In genomic region chr10:108189986-108190385, GRCm38 (mm10) we compare ENCODE assay signal across 25 mouse cellular contexts. TPM values are rescaled to one million over a fixed set of nuclear protein-coding genes. Genes with fewer than 3 reads are reported as not detected.
DNase-seq lines count a peak whose midpoint lies in the region; ATAC-seq and TF ChIP-seq lines count a peak whose summit lies in the region.
"Had no signal": no experiment of that assay in that cellular context is flagged by ENCODE, and none has a peak within 500 bp of the region (broad histone marks: within the 10 kb centered on the region; RNA-seq: fewer than 3 reads in every experiment).

No protein-coding gene starts in this region.

- peak; percentile 31 for ATAC-seq in granulocyte monocyte progenitor cell, adult 5-6 weeks (replicated peaks; ENCODE audit: poor library complexity, severe bottlenecking)
- ATAC-seq: forebrain, embryonic 14.5 days; forebrain, postnatal 0 days; hindbrain, postnatal 0 days; Patski had no signal

- TF ChIP-seq CTCF in layer of hippocampus, adult 2 months (conservative IDR thresholded peaks at IDR 0.05), result no peak

- 0 out of 2 replicates have a peak overlapping the region, but pooled peaks have one; percentile 3 for H3K27ac ChIP-seq in layer of hippocampus, adult 2 months
- H3K27ac ChIP-seq: embryonic facial prominence, embryonic 12.5 days; embryonic facial prominence, embryonic 15.5 days; heart, embryonic 15.5 days; hindbrain, embryonic 14.5 days; hindbrain, postnatal 0 days had no signal

- no peak overlapping the region for H3K4me3 ChIP-seq in layer of hippocampus, adult 2 months
- H3K4me3 ChIP-seq: embryonic facial prominence, embryonic 12.5 days; embryonic facial prominence, embryonic 15.5 days; heart, embryonic 12.5 days; heart, embryonic 15.5 days had no signal

- DNase-seq in layer of hippocampus, adult 2 months (ENCODE audit: low spot score in 2 of 2), result no peak
- no peak for DNase-seq in layer of hippocampus, postnatal 36 days
- peak; percentile 14 to 28 for DNase-seq in spleen, postnatal 36 days (ENCODE audit: low spot score in 2 of 2)
- no peak for DNase-seq in spleen, postnatal 4 days (ENCODE audit: low spot score in 2 of 2)
- no peak for DNase-seq in natural killer cell, adult 2 months (ENCODE audit: low spot score in 2 of 2)
- DNase-seq in yolk sac, embryonic 10.5 days (ENCODE audit: low spot score), result no peak
- DNase-seq: adrenal gland, postnatal 14 days; cerebellum, adult 11 months; cerebellum, adult 2 months; cerebellum, adult 9-11 months; cerebellum, postnatal 25 days; forebrain, postnatal 0 days; gastrocnemius, postnatal 25 days; heart, adult 18-20 months; heart, postnatal 14 days; heart, postnatal 4 days had no signal

RNA-seq across cellular contexts. Expression of gene Ppp1r12a, which starts 28.0 kb away (rescaled TPM):
- total RNA-seq in layer of hippocampus, adult 2 months (2021), result 100 to 1,000 TPM; 128 to 133 TPM
- 100 to 1,000 TPM; 134 to 136 TPM for total RNA-seq in layer of hippocampus, postnatal 36 days (2021)
- total RNA-seq in granulocyte monocyte progenitor cell, adult 5-6 weeks (2014; fragmentation: Nextera tagmentation), result 81.6 and 95.0 TPM in 2 replicates
- 148 and 174 TPM in 2 replicates for total RNA-seq in granulocyte monocyte progenitor cell, adult 5-6 weeks (2017)

Comparison
In these comparisons a context has a peak if more than half of its experiments do, and no peak if none do; other contexts are left out.
1. DNase-seq: peak in spleen, postnatal 36 days (2 of 2); none in layer of hippocampus, adult 2 months (0 of 2), layer of hippocampus, postnatal 36 days (0 of 2), spleen, postnatal 4 days (0 of 2), natural killer cell, adult 2 months (0 of 2) and yolk sac, embryonic 10.5 days (single experiment).